Mouse (Mus musculus) regulatory T cell (primary cell): Measurements from ENCODE around the gene Ano2.

Source experiments
- in situ Hi-C: fragments of 300-600 bp; cut with MboI, MseI; formaldehyde crosslinking; loops from one replicate; pipeline ENCODE4 v1.15.1; 2025; ENCODE audit warnings: high pct_unique_total_duplicates

The Ano2 gene

GRCm38 (mm10) chr6:125914446-125914845, 224.2 kb downstream of the Ano2 start:
- in situ Hi-C loops: no loop called here

DNA sequence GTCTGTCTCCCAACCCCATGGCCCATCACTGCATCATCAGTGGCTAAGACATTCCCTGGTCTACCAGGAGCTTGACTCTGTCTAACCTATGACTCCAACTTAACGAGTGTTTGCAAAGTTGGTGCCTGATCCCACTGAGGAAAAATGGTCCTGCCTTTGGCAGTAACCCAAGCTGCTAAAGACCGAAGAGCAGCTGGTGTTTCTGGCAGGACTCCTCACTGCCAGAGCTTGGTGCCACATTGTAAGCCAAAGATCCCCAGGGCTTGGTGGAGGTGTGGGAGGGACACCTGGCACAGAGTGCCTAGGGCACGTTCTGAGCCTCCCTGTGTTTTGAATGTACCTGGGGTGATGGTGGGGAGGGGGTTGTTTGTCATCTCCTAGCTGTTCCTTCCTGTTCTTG, 232.5 kb downstream of the Ano2 start:
- in situ Hi-C loops: no loop called here

- in situ Hi-C loops: no loop called here
These were observed 234.8 kb downstream of the Ano2 start for GRCm38 (mm10) chr6:125924979-125925378.

- in situ Hi-C loops: no loop called here
These were observed 235.6 kb downstream of the Ano2 start for GRCm38 (mm10) chr6:125925861-125926260.

- in situ Hi-C loops: no loop called here
These were observed 241.7 kb downstream of the Ano2 start for GRCm38 (mm10) chr6:125931926-125932325.

DNA sequence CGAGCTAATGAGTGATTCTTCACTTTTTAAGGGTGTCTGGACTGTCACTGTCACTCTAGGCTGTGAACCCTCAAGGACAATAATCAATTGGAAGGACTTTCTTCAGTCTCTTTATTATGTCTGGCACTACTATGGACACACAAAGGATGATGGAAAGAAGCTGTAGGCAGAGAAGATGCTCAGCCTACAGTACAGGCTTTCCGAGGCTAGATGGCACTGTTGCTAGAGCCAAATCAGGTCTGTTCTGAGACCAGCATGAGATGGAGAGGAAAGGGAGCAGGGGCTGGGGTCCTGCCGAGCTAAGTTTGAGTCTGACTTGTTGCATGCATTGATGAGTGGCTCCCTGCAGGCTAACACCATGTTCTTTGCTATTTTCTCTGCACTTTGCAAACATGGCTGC, 264.7 kb downstream of the Ano2 start:
- in situ Hi-C loops: no loop called here

DNA sequence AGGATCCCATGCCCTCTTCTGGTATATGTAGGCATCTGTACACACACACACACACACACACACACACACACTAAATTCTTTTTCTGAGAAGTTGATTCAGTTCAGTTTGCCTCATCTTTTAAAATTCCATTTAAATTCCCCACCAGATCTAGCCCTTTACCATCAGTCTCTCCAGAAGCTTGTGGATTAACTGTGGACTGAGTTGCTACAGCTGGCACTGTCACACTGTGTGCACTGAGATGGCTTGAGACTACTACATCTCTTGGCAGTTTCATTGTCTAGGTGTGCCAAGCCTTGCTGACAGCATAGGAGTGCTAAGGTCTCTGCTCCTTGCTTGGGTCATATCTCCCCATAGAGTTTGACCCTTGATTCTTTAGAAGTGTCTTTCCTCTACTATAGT, 283.3 kb downstream of the Ano2 start:
- in situ Hi-C loops: no loop called here

DNA sequence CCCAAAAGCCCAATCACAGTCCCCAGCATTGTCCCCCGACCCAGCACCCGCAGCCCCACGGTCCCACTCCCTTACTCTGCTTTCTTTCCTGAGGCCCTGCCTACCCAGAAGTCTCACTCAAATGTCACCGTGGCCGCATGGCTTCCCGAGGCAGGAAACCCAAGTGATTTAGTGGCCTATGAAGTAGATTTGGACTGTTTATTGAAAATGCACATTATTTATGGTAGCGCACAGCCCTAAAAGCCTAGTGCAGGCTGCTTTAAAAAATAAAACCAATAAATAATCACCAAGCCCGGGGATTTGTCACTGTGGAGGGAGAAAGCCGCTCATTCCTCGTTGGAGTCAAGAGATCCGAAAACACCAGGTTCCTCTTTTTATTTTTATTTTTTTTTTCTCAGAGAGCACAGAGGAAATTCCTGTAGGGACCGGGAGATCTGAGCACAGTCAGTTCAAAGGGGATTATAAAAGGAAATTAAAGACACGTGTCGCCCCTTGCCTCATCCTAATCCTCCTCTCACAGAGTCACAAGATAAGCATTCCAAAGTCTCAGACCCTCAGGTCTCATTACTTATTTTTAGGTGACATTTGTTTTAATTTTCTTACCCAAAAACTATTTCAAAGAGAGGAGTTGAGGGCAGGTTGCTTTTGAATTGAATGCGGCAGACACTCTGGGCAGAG, 285.7 kb downstream of the Ano2 start:
- in situ Hi-C loops: no loop called here

DNA sequence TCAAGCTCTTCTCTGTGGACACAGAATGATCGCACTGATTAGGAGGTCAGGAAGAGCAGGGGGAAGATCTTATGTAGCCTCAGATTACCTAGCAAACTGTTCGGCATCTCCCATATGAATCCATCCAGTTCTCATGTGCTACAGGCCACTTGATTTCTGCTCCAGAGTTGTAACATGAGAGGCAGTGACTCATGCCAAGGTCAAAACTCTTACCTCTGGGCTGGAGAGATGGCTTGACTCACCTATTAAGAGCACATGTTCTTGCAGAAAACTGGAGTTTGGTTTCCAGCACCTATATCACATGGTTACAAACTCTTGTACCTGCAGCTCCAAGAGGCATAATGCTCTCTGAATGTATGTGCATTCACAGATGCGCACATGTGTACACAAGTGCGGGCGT, 289.4 kb downstream of the Ano2 start:
- in situ Hi-C loops: no loop called here

- in situ Hi-C loops: loop anchor here (10.0 kb wide), 1 partner anchor 1631 kb away; no protein-coding TSS in a partner anchor
These were observed 293.8 kb downstream of the Ano2 start for GRCm38 (mm10) chr6:125984050-125984449.

DNA sequence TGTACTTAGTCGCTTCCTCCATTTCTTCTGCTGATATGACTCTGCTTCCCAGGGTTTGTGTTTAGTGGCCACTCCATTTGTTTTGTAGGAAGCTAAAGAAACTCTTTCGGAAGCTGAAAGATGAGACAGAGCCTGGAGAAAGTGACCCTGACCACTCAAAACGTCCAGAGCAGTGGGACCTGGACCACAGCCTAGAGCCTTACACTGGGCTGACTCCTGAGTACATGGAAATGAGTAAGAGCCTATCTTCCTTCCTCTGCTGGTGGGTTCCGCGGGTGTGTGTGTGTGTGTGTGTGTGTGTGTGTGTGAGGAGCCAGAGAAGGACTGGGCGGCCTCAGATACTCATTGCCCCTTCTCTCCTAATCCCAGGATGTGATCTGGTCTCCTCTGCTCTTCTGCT, 302.5 kb downstream of the Ano2 start:
- in situ Hi-C loops: no loop called here

DNA sequence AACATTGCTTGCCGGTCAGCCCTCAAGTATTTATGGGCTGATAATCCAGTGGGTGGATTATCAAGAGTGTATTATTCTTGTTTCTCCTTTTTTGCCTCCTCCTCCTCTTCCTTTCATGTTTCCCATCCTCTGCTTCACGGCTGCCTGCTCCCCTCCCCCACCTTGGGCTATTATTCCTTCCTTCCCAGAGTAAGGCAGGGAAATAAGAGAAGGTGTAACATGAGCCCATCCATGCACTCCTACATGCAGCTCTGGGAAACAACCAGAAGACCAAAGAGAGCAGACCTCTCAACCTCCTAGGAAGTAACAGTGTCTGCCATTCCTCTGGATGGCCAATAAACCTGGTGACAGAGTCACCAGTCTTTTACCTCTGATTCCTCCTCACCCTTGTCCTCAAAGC, 311.6 kb downstream of the Ano2 start:
- in situ Hi-C loops: no loop called here

DNA sequence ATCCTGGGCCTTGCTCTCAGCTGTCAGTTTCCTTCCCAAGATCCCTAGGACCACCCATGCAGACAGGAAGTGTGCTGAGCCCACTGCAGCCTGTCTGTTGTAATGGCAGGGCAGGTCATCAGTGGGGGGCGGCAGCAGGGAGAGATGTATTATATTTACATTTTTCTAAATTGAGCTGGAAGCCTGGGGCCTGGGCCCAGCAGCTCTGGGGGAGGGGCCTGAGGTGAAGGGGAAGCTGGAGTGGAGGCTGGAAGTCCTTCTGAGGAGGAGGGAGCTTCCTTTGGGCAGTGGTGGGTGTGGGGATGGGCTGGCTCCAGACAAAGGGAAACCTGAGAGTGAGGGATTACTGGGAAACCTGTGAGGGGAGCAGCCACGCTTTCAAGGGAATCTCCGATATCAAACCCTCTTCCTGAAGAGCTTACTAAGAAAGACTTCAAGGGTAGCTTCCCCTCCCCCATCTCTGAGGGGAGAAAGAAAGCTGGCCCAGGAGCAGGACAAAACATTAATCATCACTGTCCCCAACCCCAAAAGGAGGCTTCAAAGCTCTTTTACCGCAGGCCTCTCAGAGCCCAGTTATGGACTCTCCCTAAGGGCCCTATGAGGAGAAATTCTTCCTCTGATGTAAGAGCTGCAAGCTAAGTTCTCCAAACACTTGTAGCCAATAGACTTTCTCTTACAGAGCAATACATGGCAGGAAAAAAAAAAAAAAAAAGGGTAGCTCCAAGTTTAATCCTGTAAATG, 313.0 kb downstream of the Ano2 start:
- in situ Hi-C loops: no loop called here

- in situ Hi-C loops: no loop called here
These were observed 316.4 kb downstream of the Ano2 start for GRCm38 (mm10) chr6:126006647-126007046.

- in situ Hi-C loops: no loop called here
These were observed 318.9 kb downstream of the Ano2 start for GRCm38 (mm10) chr6:126009083-126009482.

- in situ Hi-C loops: no loop called here
These were observed 326.8 kb downstream of the Ano2 start for GRCm38 (mm10) chr6:126016991-126017390.

- in situ Hi-C loops: no loop called here
These were observed 328.2 kb downstream of the Ano2 start for GRCm38 (mm10) chr6:126018411-126018810.

DNA sequence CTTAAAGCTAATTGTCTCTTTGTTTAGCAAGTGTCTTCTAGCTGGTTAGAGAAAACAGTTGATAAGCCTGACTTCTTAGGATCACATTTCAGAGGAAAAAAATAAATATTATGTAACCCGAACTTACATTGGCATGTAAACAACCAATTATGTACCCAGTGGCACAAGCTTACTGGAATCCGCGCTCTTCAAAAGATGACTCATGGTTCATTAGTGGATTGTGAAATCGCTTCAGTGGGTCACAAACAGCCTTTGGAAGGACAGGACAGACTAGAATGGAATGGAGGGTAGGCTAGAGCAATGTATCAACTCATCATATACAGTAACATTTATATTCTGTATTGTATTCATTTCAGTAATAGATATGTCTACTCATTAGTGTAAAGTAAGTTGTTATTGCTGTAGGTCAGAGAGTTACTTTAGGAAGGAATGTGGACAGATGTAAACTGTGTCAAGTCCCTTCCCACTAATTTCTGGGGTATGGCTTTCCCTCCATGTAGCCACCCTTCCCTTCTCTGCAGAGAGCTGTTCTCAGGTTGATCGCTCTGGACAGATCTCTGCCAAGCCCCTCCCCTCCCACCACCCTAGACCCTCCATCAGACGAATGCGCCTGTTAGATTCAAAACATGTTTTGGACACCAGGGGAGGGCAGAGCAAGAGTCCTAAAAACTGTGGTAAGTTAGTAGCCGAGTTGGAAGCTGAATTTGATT, 343.6 kb downstream of the Ano2 start:
- in situ Hi-C loops: no loop called here

GRCm38 (mm10) chr6:126034403-126034724, 344.1 kb downstream of the Ano2 start:
- in situ Hi-C loops: no loop called here

DNA sequence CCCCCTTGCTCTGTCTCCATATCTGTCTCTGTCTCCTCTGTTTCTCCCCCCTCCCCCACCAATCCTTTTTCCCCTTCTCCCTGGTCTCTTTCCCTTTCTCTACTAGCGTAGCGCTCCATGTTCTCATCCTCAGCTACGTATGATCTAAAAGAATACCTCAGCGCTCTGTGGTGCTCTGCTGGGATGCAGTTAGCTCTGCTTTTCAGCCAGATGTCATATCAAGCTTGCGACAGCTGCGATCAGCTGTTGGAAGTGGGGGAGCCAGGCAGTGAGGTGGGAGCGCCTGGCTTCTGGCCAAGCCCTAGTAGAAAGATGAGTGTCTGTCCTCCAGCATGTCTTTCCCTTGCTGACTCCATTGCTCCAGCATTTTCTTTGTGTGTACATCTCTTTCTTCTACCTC, 344.5 kb downstream of the Ano2 start:
- in situ Hi-C loops: no loop called here

- in situ Hi-C loops: no loop called here
These were observed 345.4 kb downstream of the Ano2 start for GRCm38 (mm10) chr6:126035621-126036020.

DNA sequence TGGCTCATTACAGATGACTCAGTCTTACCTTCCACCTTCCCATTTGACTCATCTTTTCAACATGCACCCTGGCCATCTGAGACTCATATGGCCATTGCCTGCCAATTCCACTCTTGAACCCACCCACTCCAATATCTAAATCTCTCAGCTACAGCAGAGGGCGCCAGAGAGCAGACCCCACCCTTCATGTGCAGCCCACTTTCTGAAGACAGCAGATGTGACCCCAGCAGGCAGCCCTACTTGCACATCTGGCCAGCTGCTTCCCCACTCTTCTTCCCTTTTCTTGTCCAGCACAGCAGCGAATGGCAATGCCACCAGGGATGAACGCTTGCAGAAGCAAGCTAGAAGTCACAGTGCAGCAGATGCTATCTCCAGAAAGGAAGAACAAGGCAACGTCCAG, 355.7 kb downstream of the Ano2 start:
- in situ Hi-C loops: no loop called here

GRCm38 (mm10) chr6:126048206-126048605, 358.0 kb downstream of the Ano2 start:
- in situ Hi-C loops: no loop called here
